Mouse (Mus musculus) adrenal gland (tissue): ENCODE data around the gene Sh3pxd2a.

Experiments used
- intact Hi-C: fragments of 180-260 bp; cut with DNase I; formaldehyde crosslinking; loops from one replicate; pipeline ENCODE4 v1.15.1; 2025
- microRNA-seq, 2 experiments: library from miRNA; unstranded; fragments of <30 nt; microRNA quantifications; one replicate each; pipeline ENCODE4; 2019

Gene Sh3pxd2a

DNA sequence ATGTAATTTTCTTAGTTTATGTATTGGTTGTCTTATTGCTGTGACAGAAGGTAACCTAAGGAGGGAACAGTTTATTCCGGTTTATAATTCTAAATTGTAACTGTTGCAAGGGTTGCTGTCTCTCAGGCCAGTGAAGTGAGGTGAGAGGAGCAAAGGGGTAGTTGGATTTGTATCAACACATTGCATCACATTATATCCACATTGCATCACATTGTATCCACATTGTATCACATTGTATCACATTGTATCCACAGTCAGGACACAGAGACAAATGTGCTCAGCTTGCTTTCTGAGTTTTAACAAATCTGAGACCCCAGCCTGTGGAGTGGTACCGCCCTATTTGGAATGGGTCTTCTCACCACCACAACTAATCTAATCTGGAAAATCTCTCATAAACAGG, 244.0 kb downstream of the Sh3pxd2a start:
- intact Hi-C loops = no loop called here

DNA sequence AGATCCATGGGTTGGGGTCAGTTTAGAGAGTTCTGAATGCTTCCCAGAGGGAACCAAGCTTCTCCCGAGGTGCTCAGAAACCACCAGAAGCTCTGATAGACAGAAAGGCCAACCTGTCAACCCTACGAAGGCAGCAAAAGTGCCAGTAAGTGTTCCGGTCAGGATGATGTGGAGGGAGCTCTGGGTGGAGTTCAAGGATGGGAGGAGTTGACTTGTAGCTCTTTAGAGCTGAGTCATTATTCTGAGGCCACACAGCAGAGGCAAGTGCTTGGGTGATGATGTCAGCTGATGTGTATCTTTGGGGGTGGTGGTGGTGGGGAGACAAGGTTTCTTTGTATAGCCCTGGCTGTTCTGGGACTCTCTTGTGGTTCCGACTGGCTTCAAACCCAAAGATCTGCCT, 244.6 kb downstream of the Sh3pxd2a start:
- intact Hi-C loops = no loop called here

DNA sequence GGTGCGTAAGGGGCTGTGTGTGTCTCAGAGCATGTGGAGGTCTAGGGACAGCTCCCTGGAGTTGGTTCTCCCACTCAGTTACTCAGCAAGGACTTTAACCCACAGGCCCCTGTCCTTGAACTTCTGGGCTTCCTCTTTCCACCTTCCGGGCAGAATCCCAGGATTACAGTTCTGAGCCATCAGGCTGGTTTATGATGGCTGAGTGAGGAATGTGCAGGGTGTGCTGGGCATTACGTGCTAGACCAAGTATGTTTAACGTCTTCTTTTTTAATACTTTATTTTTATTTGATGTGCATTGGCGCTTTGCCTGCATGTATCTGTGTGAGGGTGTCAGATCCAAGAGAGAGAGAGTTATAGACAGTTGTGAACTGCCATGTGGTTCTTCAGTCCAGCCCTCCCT, 247.4 kb downstream of the Sh3pxd2a start:
- intact Hi-C loops = no loop called here

DNA sequence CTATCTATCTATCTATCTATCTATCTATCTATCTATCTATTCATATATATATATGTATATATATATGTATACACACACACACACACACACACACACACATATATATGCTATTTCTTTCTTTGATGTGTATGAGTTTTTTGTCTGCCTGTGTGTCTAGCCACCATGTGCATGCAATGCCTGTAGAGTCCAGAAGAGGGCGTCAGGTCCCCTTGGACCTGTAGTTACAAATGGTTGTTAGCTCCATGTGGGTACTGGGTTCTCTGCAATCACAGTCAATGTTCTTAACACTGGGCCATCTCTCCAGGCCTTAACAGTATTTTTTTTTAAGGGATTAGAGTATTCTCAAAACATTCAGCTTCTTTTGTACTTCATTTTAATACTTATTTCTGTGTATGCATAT, 250.7 kb downstream of the Sh3pxd2a start:
- intact Hi-C loops = no loop called here

DNA sequence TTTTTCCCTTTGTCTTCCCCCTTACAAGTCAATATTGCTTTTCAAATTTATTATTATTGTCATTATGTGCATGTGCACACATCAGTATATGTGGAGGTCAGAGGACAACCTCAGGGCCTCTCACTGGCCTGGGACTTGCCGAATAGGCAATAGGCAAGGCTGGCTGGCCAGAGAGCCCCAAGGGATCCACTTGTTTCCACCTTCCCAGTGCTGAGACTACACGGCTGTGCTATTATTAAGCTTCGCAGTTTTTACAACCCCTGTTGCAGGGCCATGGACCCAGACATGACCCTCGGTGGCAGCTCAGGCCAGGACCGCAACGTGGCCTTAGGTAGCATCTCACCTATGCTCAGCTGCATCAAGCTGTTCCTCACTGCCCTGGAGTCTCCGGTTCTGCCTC, 251.8 kb downstream of the Sh3pxd2a start:
- intact Hi-C loops = no loop called here

DNA sequence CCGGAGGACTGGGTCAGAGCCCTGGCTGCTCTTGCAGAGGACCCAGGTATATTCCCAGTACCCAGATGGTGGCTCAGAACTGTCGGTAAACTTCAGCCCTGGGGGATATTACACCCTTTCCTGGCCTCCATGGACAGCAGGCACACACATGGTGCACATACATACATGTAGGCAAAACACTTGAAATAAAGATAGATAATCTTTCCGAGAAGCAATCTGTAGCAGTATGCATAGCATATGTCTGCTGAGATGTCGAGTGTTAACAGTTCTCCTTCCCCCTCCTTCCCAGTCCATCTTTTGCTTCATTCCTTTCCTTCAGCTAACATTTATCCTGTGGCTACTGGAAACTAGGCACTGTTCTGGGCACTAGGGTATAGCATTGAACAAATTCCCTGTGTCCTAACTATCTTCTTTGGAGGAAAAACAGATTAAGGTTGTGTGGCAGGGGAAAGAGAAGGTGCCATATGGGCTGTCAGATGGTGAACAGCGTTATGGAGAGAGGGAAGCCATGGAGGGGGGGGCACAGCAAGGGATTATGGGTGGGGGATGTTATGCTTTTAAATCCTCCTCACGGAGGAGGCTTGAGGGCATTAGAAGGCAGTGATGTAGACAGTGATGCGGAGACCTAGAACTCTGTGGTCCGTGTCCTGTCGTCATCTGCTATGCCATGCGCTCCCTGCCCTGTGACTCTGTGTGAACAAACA, 252.4 kb downstream of the Sh3pxd2a start:
- intact Hi-C loops = no loop called here

DNA sequence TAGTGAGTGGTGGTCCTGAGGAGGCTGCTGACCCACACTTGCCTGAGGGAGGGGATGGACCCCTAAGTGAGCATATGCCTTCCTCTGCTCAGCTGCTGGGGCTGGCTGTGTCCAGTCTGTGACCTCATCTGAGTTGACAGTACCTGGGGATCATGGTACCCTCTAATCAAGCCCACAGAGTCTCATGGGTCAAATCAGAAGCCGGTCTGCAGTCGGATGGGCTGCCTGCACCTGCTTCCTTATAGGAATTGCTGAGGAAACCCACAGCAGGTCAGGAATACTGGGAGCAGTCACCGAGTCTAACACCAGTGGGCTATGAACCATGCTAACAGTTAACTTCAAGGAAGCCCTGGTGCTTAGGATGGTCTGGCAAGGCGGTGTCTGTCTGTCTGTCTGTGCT, 253.8 kb downstream of the Sh3pxd2a start:
- intact Hi-C loops = no loop called here

Small RNA genes lying within 50 kb of the gene (microRNA-seq; reads per million reads assigned to microRNA genes)
- 0 to 0.25 reads per million in 2 experiments for gene Mir6995
